Mouse (Mus musculus) Muller cell, postnatal 12 days (primary cell): Measurements from ENCODE around the gene Trpv2.

Experiments used
- DNase-seq: peaks from one replicate; pipeline ENCODE4 v3.0.0-alpha.2; 2015; ENCODE audit errors: inconsistent ontology term

Trpv2 gene

DNA sequence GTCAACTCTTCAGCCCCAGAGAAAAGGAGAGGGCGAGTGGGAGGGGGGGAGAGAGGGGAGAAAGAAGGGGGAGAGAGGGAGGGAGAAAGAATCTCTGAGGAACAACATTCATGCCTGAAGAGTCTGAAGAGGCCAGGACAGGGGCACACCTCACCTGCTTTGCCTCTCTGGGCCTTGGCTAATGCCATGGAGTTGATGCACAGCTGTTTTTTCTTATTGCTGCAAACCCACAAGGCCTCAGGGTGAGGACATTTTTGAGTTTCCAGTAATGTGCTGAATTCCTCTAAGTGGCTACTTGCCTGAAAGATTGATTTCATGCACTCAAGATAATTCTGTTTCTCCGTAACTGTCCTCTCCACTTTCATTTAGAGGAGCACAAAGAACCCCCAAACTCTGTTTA, 16.1 kb upstream of the Trpv2 start:
- DNase-seq, result no peak

DNA sequence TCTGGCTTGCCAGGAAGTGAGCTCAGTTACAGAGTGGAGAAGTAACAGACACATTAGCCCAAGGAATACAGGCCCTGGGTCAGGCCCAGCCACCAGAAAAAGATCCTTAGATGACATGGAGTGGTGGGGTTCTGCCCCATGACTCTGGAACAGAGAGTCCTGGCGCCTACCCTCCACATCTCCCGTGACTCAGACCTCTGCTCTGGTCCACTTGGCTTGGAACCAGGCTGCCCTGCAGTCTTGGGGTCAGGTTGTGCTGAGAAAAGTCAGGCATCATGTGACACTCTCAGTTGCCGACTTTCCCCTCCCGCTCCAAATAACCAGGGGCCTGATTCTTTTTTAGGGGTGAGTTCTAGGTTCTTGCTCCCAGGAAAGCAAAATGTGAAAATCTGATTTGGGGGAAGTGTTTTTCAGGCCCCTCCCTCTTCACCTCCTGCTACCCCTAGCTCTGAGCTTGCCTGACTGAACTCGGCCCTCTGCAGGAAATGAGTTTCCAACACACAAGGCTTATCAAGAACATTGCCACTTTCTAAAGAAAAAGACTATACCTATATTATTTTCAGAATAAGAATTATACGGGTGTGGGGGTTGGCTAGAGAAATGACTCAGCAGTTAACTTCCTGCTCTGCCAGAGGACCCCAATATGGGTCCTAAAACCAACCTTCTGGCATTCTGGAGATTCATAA, 15.2 kb upstream of the Trpv2 start:
- DNase-seq, result no peak

DNA sequence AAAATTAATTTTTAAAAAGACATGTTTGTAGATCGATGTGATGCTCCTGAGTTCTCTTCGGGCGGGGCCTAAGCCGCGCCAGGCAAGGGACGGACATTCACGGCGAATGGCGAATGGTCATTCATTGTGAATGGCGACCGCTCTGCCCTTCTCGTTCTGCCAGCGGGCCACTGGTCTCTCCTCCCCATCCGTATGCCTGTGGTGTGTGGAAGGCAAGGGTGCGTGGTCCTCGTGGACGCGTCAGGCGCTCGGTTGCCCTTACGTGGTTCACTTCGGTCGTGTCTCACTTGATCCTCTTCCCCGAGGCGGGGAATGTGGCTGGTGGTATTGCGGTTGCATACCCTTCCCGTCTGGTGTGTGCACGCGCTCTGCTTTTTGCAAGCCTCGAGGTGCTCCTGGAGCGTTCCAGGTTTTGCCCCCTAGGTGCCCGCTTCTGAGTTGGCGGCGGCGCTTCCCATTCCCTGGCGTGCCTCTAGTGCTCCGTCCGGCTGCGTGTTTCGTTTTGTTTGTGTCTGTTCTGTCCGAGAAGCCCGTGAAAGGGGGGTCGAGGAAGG, 13.7 kb upstream of the Trpv2 start:
- DNase-seq, result peak; percentile 33

DNA sequence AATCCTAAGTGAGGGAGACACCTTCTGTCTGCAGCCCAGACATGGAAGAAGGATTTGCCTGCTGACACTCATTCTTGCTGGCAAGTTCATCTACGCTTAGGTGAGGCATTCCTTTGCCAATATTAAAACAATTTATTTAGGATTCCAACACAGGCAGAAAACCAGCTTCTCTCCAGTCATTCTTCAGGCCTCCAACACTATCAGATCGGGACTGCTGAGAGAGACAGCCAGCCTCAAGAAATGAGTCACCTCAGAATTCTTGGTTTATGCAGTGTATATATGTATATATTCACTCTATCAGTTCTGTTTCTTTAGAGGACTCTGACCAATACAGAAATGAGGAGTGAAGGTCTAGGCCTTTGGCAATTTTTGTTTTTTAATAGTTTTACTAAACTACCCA, 10.7 kb upstream of the Trpv2 start:
- DNase-seq, result no peak

DNA sequence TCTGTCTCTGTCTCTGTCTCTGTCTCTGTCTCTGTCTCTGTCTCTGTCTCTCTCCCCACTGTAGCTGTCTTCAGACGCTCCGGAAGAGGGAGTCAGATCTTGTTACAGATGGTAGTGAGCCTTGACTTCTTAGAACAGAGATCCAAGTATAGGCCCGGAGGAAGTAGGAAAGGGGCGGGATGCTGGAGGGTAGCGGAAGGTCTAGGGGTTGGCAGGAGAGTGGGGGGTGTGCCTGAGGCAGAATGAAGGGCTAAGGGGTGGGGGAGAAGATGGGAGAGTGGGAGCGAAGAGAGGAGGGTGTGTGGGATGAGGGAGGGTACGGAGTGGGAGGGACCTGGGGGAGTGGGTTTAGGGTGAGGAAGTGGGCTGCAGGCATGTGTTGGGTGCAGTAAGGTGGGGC, 8.5 kb upstream of the Trpv2 start:
- no peak for DNase-seq

DNA sequence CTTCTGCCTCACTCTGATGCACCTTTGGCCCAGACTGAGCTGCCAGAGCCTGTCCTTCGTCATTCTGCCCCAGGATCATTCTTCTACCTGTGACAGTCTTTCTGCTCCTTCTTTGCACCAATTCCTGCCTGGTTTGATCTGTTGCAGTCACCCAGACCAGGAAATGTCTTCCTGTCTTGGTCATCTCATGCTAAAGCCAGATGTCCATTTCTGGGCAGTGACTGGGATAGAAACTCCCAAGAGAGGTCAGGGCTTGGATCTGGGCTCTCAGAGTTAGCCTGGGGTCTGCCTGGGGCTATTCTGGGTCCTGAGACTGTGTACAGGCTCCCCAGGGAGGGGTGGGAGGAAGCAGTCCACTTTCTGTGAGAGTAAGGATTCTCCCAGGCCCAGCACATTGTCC, 8.1 kb upstream of the Trpv2 start:
- DNase-seq, result no peak

DNA sequence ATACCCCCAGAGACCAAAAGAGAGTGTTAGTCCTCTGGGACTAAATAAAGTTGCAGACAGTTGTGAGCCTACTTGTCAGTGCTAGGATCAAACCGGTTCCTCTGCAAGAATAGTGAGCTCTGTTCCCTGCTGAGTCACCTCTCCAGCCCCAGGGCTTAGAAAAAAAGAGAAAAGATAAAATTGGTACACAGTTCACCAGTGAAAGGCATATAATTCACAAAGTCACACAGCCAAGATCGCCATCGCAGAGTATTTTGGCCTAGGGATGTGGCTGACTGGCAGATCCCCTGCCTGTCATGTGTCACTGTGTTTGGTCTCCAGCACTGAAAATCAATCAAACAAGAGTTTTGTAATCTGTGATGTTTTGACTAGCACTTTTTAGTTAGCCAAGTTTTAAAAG, 6.0 kb upstream of the Trpv2 start:
- no peak for DNase-seq

DNA sequence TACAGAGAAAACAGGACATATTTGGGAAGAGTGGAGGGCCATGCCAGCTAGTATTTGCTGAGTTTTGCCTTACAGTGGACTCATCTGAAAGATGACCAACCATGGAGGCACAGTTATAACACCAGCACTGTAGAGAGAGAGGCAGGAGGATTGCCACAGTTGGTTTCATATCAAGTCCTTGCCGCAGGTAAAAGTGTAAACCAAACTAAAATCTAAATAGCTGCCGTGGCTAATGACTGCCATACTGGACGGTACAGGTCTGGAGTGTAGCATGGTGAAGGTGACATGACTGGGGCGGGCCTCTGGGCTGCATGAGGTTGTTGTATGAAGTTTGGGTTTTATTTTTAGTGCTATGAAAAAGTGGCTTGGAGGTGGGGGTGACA, 408 bp downstream of the Trpv2 start:
- no peak for DNase-seq

DNA sequence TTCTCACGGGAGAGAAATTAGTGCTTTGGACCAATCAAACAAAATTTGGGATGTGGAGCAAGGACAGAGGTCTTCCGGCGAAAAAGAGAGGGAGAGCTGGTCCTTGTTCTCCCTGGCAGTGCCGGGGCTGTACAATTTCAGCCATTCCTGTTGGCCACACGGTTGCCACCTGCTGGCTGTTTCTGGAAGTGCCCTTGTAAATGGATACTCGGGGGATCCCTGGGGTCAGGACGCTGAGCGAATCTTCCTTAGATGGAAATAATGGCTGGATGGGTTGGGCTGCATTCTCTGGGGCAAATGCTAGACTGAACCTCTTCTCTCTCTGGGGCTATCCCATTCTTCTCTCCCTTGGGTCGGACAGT, 992 bp downstream of the Trpv2 start:
- peak; percentile 68 for DNase-seq

DNA sequence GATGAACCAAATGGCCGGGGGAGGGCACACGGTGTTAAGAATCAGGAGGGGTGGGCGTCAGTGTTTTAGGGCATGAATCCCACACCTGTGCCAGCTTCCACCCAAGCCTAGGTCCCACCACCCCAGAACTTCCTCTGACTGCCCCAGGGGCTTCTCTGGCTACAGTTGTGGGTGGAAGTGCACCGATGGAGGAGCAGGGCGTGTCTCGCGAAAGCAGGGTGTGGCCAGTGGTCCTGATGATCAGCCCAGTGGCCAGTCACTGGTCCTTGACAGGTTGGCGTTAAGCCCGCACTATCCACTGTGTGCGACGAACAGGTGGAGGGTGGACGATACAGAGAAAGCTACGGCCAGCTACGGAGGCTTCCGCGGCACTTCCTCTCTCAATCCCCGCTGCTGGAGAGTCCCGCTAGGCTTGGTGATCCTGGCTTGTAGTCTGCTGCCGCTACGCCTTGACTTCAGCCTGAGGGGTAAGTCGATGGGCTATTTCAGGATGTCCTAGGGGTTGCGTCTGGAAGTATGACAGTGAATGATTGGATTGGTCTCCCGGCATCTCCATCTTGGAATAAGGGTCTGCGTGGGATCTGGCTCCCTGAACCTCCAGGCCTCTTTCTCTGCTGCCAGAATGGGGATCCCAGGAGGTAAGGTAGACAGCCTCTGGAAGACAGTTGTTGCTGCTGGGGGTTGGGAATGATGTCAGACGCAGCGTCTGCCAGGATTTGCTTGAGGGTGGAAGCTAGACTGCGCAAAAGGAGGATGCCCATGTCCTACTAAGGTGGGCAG, 1.6 kb downstream of the Trpv2 start:
- DNase-seq, result peak; percentile 51

DNA sequence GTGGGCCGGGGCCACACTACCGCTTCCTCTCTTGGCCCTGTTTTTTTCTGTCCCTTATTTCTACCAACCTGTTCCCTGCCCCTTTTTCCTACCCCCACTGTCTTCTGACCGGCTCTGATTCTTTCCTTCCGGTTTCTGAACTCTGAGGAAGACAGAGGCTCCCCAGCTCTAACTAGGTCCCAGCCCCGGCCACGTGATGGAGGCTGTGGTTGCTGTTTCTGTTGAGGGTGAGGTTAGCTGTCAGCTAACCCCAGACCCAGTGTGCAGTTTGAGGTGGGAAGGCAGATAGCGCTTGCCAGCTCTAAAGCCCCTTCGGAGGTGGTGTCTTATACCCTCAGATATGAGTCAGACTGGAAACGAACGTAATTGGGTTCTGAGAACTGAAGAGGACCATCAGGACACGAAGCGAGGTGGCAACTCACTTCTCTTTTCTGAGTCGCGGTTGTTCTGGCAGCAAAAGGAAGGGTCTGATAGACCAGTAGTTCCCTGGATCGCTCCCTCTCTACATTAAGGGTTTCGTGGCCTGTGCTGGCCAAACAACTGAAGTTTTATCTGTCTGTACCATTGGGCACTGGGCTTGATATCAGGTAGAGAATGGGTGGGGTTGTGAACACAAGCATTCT, 2.4 kb downstream of the Trpv2 start:
- DNase-seq, result no peak

DNA sequence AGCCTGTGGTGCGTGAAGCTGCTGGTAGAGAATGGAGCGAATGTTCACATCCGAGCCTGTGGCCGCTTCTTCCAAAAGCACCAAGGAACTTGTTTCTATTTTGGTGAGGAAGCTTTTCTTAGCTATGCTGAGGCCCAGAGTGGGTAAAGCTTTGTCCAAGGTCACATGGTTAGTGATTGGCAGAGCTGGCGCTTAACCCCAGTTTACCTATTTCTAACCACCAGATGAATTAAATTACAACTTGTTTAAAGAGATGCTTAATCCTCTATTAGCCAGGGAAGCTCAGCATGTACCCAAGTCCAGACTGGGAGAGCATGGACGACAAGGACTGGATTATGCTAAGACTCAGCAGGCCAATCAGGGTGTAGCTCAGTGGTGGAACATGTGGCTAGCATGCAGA, 8.7 kb downstream of the Trpv2 start:
- DNase-seq, result no peak

DNA sequence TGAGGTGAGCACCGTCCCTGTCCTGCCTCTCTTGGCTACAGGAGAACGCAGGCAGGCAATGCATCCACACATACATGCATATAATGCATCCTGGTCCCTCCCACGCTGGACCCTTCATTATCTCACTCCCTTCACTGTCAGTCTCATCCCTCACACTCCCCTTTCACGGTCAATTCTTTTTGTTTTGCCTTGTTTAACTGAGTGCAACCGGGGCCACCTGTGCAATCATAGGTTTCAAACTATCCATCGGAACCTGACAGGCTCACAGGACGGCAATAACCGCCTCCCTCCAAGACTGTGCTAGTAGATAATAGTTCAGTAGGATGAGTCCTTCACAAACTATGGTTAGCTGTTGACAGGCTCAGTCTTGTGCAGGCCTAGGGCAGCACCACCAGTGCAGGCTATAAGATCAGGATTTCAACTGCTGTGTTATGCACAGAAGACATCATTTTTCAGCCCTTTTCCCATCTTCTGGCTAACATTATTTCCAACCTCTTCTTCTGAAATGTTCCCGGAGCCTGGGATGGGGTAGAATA, 10.5 kb downstream of the Trpv2 start:
- DNase-seq, result no peak

DNA sequence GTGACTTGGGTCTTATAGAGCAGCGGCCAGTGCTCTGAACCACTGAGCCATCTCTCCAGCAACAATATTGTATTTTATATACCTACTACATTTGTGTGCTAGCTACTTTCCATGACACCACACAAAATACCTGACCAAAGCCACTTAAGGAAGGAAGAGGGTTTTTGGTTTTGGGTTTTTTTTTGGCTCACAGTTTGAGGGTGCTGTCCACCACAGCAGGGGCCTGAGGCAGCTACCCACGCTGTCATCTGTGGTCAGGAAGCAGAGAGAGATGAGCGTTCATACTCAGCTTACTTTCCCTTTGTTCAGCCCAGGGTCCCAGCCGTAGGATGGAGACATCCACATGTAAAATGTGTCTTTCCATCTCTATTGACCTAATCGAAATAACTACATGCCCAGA, 12.7 kb downstream of the Trpv2 start:
- DNase-seq, result no peak

DNA sequence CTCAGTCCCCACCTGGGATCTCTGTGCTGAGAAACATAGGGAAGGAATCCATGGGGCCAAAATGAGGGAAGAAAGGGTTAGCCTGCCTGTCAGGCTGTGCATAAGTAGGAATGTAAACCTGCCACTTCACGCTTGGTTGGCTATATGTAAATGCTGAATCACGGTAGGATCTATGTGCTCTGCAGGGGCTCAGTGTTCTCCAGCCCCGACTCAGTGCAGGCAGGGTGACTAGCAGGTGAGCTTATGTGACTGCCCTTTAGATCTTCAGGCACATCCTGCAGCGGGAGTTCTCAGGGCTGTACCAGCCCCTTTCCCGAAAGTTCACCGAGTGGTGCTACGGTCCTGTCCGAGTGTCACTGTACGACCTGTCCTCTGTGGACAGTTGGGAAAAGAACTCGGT, 15.1 kb downstream of the Trpv2 start:
- no peak for DNase-seq

DNA sequence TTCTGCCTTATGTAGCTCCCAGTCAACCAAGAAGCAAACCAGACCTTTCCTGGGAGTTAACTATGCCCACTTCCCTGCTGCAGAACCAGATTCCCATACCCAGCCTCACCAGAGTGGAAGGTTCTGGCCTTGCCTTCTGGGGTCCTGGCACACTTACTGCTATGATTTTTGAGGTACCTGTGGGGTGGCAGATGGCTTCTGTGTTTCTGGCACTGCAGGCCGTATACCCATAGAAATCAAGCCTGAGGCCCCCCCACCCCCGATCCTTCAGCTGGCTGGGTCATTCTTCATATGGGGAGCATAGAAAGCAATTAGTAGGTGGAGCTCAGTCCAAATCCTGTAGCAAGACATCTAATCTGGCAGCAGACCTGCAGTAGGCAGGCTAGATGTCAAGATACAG, 16.7 kb downstream of the Trpv2 start:
- no peak for DNase-seq

DNA sequence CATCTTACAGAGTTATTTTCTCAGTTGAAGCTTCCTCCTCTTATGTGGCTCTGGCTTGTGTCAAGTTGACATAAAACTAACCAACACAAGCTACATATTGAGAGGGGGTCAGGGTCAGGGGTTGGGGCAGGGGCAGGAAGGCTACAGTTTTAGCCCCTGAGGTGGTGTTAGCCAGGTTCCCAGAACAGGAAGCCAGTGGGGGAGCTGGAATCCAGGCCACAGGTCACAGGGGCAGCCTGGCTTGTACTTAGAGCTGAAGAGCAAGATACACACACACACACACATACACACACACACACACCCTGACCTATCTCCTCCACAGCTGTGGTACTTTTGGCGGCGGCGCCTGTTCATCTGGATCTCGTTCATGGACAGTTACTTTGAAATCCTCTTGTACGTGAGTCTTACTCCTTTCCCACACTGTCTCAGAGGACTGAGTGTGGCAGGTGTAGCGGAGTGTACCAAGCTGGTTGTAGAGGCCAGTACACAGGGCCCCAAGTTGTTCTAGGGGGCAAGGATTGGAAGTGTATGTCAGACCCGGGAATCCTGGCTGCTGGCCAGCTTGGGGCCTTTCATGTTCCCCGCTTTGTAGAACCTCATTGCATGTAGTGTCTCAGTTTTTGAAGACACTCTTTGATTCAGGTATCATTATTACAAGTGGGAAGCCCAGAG, 17.8 kb downstream of the Trpv2 start:
- no peak for DNase-seq

DNA sequence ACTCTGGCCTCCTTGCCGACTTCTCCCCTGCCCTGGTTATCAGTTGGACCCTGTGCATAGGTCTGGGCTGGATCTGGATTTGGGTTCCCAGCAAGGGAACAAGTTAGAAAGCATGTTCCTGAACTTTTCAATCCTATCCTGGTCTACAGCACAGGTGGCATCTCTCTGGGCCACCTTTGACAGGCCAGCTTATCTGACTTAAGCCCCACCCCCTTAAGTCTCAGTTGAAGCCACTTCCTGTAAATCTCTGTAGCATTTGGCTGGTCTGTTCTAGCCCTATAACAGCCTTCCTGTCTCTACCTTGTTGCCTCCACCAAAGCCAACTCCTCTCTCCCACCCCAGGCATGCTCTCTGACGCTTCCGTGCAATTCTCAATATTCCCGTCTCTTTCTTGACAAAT, 24.3 kb downstream of the Trpv2 start:
- DNase-seq, result no peak

DNA sequence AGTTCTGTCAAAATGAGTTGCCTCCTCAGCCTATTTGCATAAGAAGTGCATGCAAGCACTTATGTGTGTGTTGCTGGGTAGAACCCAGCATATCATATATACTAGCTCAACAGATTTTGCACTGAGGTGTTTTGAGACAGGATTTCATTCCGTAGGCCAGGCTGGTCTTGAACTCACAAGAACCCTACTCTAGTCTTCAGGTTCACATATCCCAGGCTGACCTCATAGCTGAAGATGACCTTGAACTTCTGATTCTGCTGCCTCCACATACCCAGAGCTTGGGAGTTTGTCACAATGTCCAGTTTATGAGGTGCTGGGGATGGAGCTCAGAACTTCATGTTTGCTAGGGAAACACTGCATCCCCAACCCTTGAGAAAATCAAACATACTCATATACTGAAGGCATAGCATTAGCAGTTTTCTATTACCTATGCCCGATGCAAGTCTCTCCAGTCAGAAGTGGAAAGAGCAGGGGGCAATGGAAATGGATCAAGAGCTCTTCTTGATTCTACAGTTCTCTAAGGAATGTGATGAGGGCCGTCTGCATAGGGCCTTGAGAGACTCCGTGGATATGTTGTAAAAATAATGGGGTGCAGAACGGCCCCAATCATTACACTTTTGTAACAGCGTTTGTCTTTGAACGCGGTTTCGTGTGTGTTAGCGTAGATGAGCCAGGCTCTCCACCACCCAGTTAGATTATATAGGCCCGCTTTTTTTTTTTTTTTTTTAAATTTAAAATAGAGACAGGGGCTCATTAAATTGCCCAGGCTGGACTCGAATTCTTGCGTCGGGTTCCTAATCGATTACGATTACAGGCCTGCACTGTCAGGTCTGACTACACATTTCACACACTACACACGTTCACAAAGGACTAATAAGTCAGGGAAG, 27.7 kb downstream of the Trpv2 start:
- no peak for DNase-seq

DNA sequence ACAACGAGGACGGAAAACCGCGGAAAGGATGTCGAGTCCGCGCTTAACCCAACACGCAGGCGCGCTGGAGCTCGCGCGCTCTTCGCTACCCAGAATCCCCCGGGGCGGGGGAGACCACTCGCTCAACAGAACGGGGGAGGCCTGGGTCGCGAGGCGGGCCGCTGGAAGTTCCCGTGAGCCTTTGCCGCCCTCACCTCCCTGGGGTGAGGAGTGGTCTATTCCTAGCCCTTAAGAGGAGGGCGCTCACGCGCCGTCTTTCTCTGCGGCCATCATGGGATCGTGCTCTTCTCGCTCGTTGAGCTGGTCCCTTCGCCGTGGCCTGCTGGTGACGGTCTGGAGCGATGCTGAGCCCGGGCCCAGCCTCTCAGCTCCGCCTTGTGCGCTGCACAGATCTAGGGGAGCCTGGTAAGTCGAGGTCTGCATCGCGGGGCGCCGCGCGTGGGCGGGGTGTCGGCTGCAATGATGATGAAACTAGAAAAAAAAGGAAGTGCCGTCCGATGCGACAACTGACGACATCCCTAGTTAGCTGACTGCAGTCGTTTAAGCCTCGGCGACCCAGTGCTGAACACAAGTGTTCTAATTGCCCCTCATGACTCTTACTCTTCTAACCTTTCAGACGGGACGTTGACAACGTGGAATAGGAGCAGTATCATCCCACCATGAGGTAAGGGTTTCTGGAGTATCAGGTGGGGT, 28.5 kb downstream of the Trpv2 start:
- peak; percentile 99 for DNase-seq
